Mouse (Mus musculus) cerebellum, adult 8-10 months (tissue): ENCODE data around the gene Kcnab3.
"Not testable (repeated sequence)": the region's sequence is repeated elsewhere in the genome, so short reads cannot be mapped to it uniquely, and the experiment has no call there.

Experiments
- DNase-seq: peaks from one replicate; pipeline ENCODE4 v3.0.0; 2022

Kcnab3 gene

GRCm38 (mm10) chr11:69325628-69326407 is at the start of gene Kcnab3:
Gene Kcnab3 (plus strand): TSS chr11:69326258.
- DNase-seq: peak; percentile 69

GRCm38 (mm10) chr11:69277267-69277666 is 48.8 kb upstream of the Kcnab3 start:
- no peak for DNase-seq

- no peak for DNase-seq
Measured at GRCm38 (mm10) chr11:69291111-69291510, 34.9 kb upstream of the Kcnab3 start.

- no peak for DNase-seq
Measured at GRCm38 (mm10) chr11:69295286-69295685, 30.8 kb upstream of the Kcnab3 start.

- no peak for DNase-seq
Measured at GRCm38 (mm10) chr11:69297799-69298198, 28.3 kb upstream of the Kcnab3 start.

GRCm38 (mm10) chr11:69298231-69298630 is 27.8 kb upstream of the Kcnab3 start:
- no peak for DNase-seq

- DNase-seq: no peak
Measured at GRCm38 (mm10) chr11:69302817-69303216, 23.2 kb upstream of the Kcnab3 start.

- no peak for DNase-seq
Measured at GRCm38 (mm10) chr11:69305291-69305690, 20.8 kb upstream of the Kcnab3 start.

GRCm38 (mm10) chr11:69306039-69306438 is 20.0 kb upstream of the Kcnab3 start:
- no peak for DNase-seq

- DNase-seq: no peak
Measured at GRCm38 (mm10) chr11:69311266-69311665, 14.8 kb upstream of the Kcnab3 start.

GRCm38 (mm10) chr11:69316361-69316760 is 9.7 kb upstream of the Kcnab3 start:
- DNase-seq: no peak

GRCm38 (mm10) chr11:69318000-69318399 is 8.1 kb upstream of the Kcnab3 start:
- DNase-seq: not testable (repeated sequence)

GRCm38 (mm10) chr11:69321580-69321979 is 4.5 kb upstream of the Kcnab3 start:
- no peak for DNase-seq

GRCm38 (mm10) chr11:69322010-69322409 is 4.0 kb upstream of the Kcnab3 start:
- no peak for DNase-seq

GRCm38 (mm10) chr11:69322693-69323471 is 3.2 kb upstream of the Kcnab3 start:
- DNase-seq: no peak

GRCm38 (mm10) chr11:69323667-69324111 is 2.4 kb upstream of the Kcnab3 start, which contains the start of the genes Cntrob and Trappc1:
Gene Cntrob (minus strand): TSS chr11:69323775.
Gene Trappc1 (plus strand): TSS chr11:69323980.
- peak; percentile 98 for DNase-seq

GRCm38 (mm10) chr11:69324749-69325148 is 1.3 kb upstream of the Kcnab3 start:
- DNase-seq: no peak

- no peak for DNase-seq
Measured at GRCm38 (mm10) chr11:69326408-69327156, 524 bp downstream of the Kcnab3 start.

- DNase-seq: no peak
Measured at GRCm38 (mm10) chr11:69327157-69327442, 1.0 kb downstream of the Kcnab3 start.

- no peak for DNase-seq
Measured at GRCm38 (mm10) chr11:69327648-69328047, 1.6 kb downstream of the Kcnab3 start.

GRCm38 (mm10) chr11:69328517-69328916 is 2.5 kb downstream of the Kcnab3 start:
- no peak for DNase-seq

GRCm38 (mm10) chr11:69331152-69331551 is 5.1 kb downstream of the Kcnab3 start:
- DNase-seq: no peak

GRCm38 (mm10) chr11:69331929-69332405 is 5.9 kb downstream of the Kcnab3 start:
- DNase-seq: peak; percentile 78
